Mouse (Mus musculus): Measurements from ENCODE around the gene Retreg1.

Retreg1 gene

GRCm38 (mm10) chr15:25918641-25919040 is 75.7 kb downstream of the Retreg1 start:
- DNase-seq (ENCODE audit: low read depth, low spot score): no peak

DNA sequence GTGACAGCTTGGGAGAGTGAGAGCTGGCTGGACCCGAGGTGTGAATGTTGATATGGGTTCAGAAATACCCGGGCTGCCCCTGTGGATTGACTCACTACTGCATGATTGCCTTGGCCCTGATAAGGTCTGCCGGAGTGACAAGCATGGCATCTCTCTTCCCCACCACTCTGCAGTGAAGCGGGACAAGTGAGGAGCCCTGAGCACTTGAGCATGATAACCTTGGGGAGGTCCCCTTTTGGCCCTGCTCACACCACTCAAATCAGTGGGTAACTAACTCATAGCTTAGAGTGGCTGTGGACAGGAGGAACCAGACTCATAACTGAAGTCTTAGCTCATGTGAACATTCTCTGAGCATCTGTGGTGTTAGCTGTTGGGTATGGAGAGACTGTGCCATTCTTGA is 77.0 kb downstream of the Retreg1 start:
- DNase-seq (ENCODE audit: low read depth, low spot score): no peak

GRCm38 (mm10) chr15:25920886-25921285 is 77.9 kb downstream of the Retreg1 start:
- DNase-seq (ENCODE audit: low read depth, low spot score): no peak

DNA sequence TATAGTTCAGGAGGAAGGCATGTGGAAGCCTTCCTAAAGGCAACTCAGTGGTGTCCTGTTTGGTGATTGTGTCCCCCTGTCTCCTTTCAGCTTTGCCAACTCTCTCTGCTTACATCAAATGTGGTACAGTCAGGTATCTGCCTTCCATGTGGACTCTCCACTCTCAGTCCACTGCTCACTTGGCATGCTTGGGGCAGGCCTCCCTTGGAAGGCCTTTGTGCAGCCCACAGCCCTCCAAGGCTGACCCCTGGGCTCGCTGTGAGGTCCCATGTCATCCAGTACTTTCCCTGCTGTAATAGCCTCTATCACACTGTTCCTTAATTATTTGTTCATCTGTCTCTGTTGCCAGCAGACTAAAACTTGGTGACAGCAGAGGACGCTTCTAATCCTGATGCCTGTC is 79.0 kb downstream of the Retreg1 start:
- DNase-seq (ENCODE audit: low read depth, low spot score): no peak

DNA sequence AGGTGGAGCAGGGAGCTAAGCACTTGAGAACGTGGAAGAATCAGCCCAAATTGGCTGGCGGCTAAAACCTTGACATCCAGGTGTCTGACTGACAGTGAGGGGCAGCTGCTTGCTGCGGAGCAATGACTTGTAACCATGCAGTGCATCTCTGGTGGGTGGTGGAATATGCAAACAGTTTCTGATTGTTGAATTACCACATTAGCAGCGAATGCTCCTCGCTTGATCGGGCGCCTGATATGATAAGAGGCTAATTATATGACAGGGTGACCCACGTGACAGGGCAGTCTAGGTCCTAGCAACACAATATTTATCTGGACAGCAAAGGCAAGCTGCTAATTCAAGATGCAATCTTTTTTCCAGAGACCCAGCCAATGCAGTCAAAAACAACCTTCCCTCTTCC is 80.9 kb downstream of the Retreg1 start:
- DNase-seq (ENCODE audit: low read depth, low spot score): no peak

- DNase-seq (ENCODE audit: low read depth, low spot score): no peak
These were observed 83.2 kb downstream of the Retreg1 start for GRCm38 (mm10) chr15:25926171-25926570.

GRCm38 (mm10) chr15:25927106-25927505 is 84.1 kb downstream of the Retreg1 start:
- DNase-seq (ENCODE audit: low read depth, low spot score): no peak

- no peak for DNase-seq (ENCODE audit: low read depth, low spot score)
These were observed 85.0 kb downstream of the Retreg1 start for GRCm38 (mm10) chr15:25928001-25928400.

- no peak for DNase-seq (ENCODE audit: low read depth, low spot score)
These were observed 85.9 kb downstream of the Retreg1 start for GRCm38 (mm10) chr15:25928831-25929230.

GRCm38 (mm10) chr15:25929518-25929917 is 86.5 kb downstream of the Retreg1 start:
- DNase-seq (ENCODE audit: low read depth, low spot score): no peak

DNA sequence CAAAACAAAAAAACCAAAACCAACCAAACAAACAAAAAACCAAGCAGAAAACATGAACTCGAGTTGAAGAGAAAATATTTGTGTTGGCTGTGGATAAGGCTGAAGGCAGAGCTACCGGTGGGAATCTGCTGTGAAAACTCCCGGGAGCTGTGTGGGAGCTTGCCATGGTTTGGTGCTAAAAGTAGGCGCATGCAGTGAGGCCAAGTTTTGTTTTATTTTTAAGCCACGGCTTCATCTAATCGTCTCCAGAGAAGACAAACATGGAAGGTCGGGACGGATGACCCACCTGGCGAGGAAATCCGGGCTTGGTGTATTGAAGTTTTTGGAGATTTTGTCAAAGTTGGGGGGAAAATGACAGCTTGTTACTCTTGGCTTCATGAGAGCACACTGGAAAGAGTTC is 87.0 kb downstream of the Retreg1 start:
- no peak for DNase-seq (ENCODE audit: low read depth, low spot score)

GRCm38 (mm10) chr15:25930657-25931056 is 87.7 kb downstream of the Retreg1 start:
- DNase-seq (ENCODE audit: low read depth, low spot score): no peak

DNA sequence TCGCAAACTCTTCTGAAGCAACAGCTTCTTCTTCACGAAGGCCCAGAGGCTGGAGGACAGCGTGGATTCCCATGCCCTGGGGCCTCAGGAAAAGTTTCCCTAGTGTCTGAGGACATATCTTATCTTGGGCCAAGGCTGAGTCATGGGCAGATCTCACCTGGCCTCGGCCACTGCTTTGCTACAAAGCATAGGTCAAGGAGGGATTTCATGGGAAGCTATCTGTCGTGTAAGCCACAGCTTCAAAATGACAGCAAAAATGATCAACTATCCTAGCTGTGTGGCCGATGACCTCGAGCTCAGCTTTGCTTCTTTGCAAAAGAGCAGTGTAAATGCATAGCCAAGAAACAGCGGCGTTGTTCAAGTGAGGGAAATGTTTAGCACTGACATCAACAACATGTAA is 89.5 kb downstream of the Retreg1 start:
- no peak for DNase-seq (ENCODE audit: low read depth, low spot score)

DNA sequence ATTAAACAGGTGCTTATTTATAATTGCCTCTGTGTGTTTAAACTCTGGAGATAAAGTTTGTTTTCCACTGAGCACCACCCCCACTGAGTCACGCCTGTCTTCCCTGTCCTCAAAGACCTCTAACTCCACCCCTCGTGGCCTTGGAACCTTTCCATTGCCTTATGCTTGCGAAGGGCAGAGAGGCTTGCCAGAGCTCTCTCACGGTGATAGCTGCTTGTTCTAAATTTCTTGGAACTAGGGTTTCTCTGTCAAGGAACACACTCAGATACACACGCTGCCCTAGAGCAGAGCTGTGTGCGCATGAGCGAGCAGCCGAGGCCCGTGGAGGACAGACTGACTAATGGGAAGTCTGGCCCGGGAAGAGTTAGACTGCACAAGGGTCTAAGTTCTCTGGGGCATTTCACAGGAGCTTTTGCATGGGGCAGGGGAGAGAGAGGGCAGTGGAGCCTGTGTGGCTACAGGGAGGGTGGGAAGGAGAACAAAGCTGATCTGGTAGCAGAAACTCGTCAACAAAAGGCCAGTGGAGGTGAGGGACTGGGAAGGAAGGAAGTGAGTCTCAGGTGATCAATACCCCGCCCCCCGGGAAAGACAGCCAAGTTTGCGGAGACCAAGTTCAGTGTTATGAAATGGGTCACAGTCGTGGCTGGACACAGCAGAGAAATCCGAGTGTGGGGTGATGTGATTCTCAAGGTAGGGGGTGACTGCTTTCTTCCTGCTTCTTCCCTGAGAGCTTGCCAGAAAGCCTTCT is 90.1 kb downstream of the Retreg1 start:
- no peak for DNase-seq (ENCODE audit: low read depth, low spot score)

DNA sequence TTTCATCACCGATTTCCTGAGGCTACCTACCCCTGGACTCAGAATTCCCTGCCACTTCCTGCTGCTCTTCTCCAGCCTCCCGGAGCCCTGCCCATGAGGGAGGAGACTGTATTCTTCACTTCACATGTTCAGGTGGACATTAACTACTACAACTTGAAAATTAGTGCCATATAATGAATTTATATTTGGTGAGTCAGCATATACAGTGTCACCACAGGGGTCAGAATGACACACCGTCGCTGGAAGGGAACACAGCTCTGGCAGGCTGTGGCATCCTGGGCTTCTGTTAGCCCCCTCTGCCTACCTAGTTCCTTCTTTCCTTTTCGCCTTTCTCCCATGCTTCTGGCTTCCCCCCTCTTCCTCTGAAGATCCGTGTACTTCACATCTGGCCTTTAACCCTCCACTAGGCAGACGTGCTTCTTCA is 90.7 kb downstream of the Retreg1 start:
- no peak for DNase-seq (ENCODE audit: low read depth, low spot score)

DNA sequence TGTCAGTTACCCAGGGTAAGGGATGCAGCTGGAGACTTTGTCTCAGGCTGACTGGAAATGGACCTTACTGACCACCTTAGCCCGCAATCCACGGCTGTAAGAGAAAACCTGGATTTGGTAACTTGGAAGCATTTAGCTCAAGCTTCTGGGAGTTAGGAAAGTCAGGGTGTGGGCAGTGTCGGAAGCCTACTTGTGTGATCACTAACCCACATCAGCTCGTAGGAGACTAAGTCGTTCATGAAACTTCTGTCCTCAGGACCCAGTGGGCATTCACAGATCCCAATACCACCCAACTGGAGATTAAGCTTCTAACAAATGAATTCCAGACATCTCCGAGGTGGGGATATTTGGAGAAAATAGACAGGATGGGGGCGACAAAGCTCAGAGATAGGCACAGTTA is 91.4 kb downstream of the Retreg1 start:
- DNase-seq (ENCODE audit: low read depth, low spot score): no peak

- DNase-seq (ENCODE audit: low read depth, low spot score): no peak
These were observed 95.5 kb downstream of the Retreg1 start for GRCm38 (mm10) chr15:25938496-25938895.

DNA sequence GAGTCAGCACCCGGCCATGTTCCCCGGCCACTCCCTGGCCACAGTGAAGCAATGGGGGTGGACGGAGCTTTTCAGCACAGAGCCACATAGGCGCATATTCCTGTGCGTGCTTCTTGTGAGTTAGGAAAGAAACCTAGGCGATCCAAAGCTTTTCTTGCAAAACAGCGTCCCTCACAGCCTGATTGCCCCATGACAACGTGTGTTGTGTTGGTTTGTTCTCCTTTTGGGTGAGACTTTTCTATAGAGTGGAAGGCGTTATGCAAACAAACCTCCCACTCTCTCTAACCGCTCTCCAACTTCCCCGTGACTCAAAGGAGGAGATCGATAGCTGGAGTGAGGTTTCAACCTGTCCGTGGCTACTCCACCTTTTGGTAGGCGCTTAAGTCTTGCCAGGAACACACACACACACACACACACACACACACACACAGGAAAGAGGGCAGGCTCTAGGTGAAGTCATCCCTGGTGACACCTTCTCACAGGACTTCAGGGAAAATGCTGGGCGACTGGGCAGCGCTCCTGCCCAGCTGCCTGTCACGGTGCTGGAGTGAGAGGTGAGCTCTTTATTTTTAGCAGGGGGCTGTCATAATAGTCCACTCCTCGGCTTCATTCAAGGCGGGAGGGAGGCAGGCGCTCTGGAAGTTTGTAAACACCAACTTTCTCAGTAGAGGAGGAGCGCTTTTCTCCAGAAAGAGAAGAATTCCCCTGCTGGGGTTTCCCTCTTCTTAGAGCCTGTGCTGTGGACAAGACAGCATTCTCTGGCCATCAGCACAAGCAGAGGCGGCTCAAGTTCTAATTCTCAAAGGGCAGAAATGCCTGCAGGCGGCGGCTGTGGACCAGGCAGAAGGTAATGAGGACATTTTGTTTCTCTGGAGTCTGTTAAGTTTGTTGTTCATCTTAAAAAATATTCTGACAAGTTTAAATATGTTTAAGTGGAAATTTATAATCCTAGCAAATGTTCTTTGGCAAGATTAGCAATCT is 97.7 kb downstream of the Retreg1 start:
- no peak for DNase-seq (ENCODE audit: low read depth, low spot score)

DNA sequence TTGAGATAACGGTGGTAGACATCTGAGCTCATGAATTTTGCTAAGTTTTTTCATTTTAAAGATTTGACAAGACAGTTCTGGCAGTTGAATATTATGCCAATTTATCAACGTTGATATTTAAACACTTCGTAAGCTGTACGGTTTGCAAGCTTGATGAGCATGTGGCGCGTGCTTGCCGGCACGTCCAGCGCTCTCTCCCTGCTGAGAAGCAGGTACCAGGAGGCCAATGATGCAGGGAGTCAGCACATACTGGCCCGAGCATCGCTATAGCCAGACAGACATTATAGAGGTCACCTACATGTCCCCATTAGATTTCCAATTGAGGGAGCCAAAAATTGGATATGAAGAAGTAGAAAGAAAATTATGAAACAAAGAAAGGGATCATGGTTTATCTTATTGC is 98.5 kb downstream of the Retreg1 start:
- no peak for DNase-seq (ENCODE audit: low read depth, low spot score)

- no peak for DNase-seq (ENCODE audit: low read depth, low spot score)
These were observed 99.4 kb downstream of the Retreg1 start for GRCm38 (mm10) chr15:25942415-25942814.

GRCm38 (mm10) chr15:25943386-25944137 is 100.6 kb downstream of the Retreg1 start:
- DNase-seq (ENCODE audit: low read depth, low spot score): no peak

DNA sequence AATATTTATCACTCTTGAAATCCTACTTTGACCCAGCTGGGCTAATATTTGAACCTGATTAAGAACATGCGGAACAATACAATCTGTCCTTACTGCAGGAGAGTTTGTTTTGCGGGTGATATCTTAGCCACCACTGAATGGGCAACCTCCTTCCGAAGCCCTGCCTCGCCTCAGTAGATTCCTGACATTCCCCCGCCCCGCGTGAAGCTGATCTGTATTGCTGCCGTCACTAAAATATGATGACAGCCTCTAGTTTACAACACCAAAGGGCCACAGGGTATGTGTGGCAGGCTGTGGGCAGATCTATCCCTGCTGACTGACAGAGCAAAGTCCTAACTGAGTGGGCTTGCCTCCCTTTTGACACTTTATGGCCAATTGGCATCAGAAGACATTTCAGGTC is 102.2 kb downstream of the Retreg1 start:
- DNase-seq (ENCODE audit: low read depth, low spot score): no peak

Measured in mesoderm, embryonic 11.5 days (tissue).